ENCODE assay signal across 11 mouse cellular contexts in genomic region chr16:90405599-90405998, GRCm38 (mm10). TPM values are rescaled to one million over a fixed set of nuclear protein-coding genes. Genes with fewer than 3 reads are reported as not detected.
DNase-seq lines count a peak whose midpoint lies in the region; ATAC-seq and TF ChIP-seq lines count a peak whose summit lies in the region.
"Had no signal": no experiment of that assay in that cellular context is flagged by ENCODE, and none has a peak within 500 bp of the region (broad histone marks: within the 10 kb centered on the region; RNA-seq: fewer than 3 reads in every experiment).

No protein-coding gene starts in this region.

- H3K9ac ChIP-seq in hindbrain, embryonic 12.5 days = no peak overlapping the region
- peak overlapping the region; percentile 9; the same call in 1 of the 2 replicates for H3K9ac ChIP-seq in ES-E14 (ENCODE audit: insufficient read depth, low read depth, low read length, poor library complexity, severe bottlenecking)
- no peak overlapping the region for H3K9ac ChIP-seq in forebrain, postnatal 0 days
- H3K9ac ChIP-seq: liver, embryonic 12.5 days had no signal

- in situ Hi-C loops in ES-E14 (cut with MboI; ENCODE audit: low sequenced_read_pairs in 2 of 2, unreplicated experiment in 2 of 2) = no loop called here

- no peaks in the 10 kb centered on the region for H3K9me3 ChIP-seq in hindbrain, embryonic 10.5 days
- no peaks in the 10 kb centered on the region for H3K9me3 ChIP-seq in hindbrain, embryonic 12.5 days (replicated peaks)
- no peaks in the 10 kb centered on the region for H3K9me3 ChIP-seq in ES-E14 (ENCODE audit: control insufficient read depth, insufficient read depth, low read depth, low read length)
- no peaks in the 10 kb centered on the region for H3K9me3 ChIP-seq in forebrain, postnatal 0 days (ENCODE audit: low read length)
- H3K9me3 ChIP-seq: liver, embryonic 12.5 days; megakaryocyte, embryonic 14.5 days had no signal

- H3K36me3 ChIP-seq in hindbrain, embryonic 10.5 days = 0 out of 2 replicates have a peak, but pooled peaks cover 8% of the 10 kb centered on the region
- no peaks in the 10 kb centered on the region for H3K36me3 ChIP-seq in hindbrain, embryonic 12.5 days
- H3K36me3 ChIP-seq in ES-E14 (ENCODE audit: control insufficient read depth, insufficient read depth, low read length, poor library complexity, severe bottlenecking) = no peaks in the 10 kb centered on the region; the same call in 1 of the 2 replicates
- H3K36me3 ChIP-seq in forebrain, postnatal 0 days (ENCODE audit: insufficient read depth) = no peaks in the 10 kb centered on the region
- H3K36me3 ChIP-seq: liver, embryonic 12.5 days had no signal

- H3K4me1 ChIP-seq in hindbrain, embryonic 10.5 days (replicated peaks) = peaks cover 71% of the 10 kb centered on the region
- H3K4me1 ChIP-seq in hindbrain, embryonic 12.5 days = peaks cover 57% of the 10 kb centered on the region
- H3K4me1 ChIP-seq in ES-E14 (ENCODE audit: control insufficient read depth in 2 of 2, insufficient read depth in 2 of 2, low read length in 2 of 2, poor library complexity in 1 of 2) = peaks cover 9 to 31% of the 10 kb centered on the region in 2 experiments
- H3K4me1 ChIP-seq in forebrain, postnatal 0 days (ENCODE audit: insufficient read depth) = peaks cover 27% of the 10 kb centered on the region
- H3K4me1 ChIP-seq: megakaryocyte, embryonic 14.5 days had no signal

- peak overlapping the region; percentile 56 for H3K27ac ChIP-seq in hindbrain, embryonic 10.5 days
- H3K27ac ChIP-seq in hindbrain, embryonic 12.5 days = no peak overlapping the region
- H3K27ac ChIP-seq in ES-E14 (ENCODE audit: insufficient read depth, low read depth, low read length, poor library complexity, severe bottlenecking) = peak overlapping the region; percentile 7; the same call in 1 of the 2 replicates
- H3K27ac ChIP-seq in forebrain, postnatal 0 days (ENCODE audit: low read depth, low read length) = peak overlapping the region; percentile 29; the same call in 1 of the 2 replicates
- H3K27ac ChIP-seq: liver, embryonic 12.5 days had no signal

- ATAC-seq in hindbrain, embryonic 12.5 days (ENCODE audit: low FRiP score) = no peak
- ATAC-seq in forebrain, postnatal 0 days = 0 out of 2 replicates have a peak, but pooled peaks have one; percentile 19
- no peak for ATAC-seq in granulocyte monocyte progenitor cell, adult 5-6 weeks (replicated peaks; ENCODE audit: poor library complexity, severe bottlenecking)
- ATAC-seq: liver, embryonic 12.5 days had no signal

- no peak overlapping the region for H3K4me3 ChIP-seq in hindbrain, embryonic 10.5 days
- no peak overlapping the region for H3K4me3 ChIP-seq in hindbrain, embryonic 12.5 days
- no peak overlapping the region for H3K4me3 ChIP-seq in ES-E14 (ENCODE audit: insufficient read depth in 1 of 2, low read depth in 1 of 2, low read length in 2 of 2, poor library complexity in 1 of 2, severe bottlenecking in 1 of 2)
- no peak overlapping the region for H3K4me3 ChIP-seq in forebrain, postnatal 0 days (ENCODE audit: low read depth, low read length)
- H3K4me3 ChIP-seq: liver, embryonic 12.5 days; megakaryocyte, embryonic 14.5 days had no signal

- H3K27me3 ChIP-seq in hindbrain, embryonic 10.5 days (ENCODE audit: insufficient read depth, poor library complexity, severe bottlenecking) = no peaks in the 10 kb centered on the region
- H3K27me3 ChIP-seq in hindbrain, embryonic 12.5 days = no peaks in the 10 kb centered on the region
- H3K27me3 ChIP-seq in forebrain, postnatal 0 days (ENCODE audit: insufficient read depth, low read length) = no peaks in the 10 kb centered on the region
- H3K27me3 ChIP-seq: megakaryocyte, embryonic 14.5 days had no signal

- no peak for TF ChIP-seq CTCF in forebrain, postnatal 0 days (IDR thresholded peaks at IDR 0.05; ENCODE audit: low read depth)

- peak; percentile 31 for DNase-seq in hindbrain, embryonic 10.5 days (ENCODE audit: low spot score)
- DNase-seq in ES-E14 (ENCODE audit: low read depth, low spot score) = no peak
- peak; percentile 51 for DNase-seq in embryo, embryonic 10.5 days (ENCODE audit: low spot score)
- no peak for DNase-seq in forebrain, postnatal 0 days
- DNase-seq in urinary bladder, postnatal 14 days (ENCODE audit: low spot score) = no peak
- DNase-seq: cerebellum, adult 18-20 months; kidney, adult 18-20 months had no signal

- no peak overlapping the region for H3K4me2 ChIP-seq in hindbrain, embryonic 12.5 days (replicated peaks)
- no peak overlapping the region for H3K4me2 ChIP-seq in forebrain, postnatal 0 days (ENCODE audit: low read depth)
- H3K4me2 ChIP-seq: liver, embryonic 12.5 days had no signal

- 53% methylated on average over 6 of the region's 6 CpGs for WGBS in hindbrain, embryonic 10.5 days
- WGBS in hindbrain, embryonic 12.5 days = 47% methylated on average over 6 of the region's 6 CpGs
- 56% methylated on average over 6 of the region's 6 CpGs for WGBS in forebrain, postnatal 0 days

TF ChIP-seq in ES-E14, 5 proteins besides CTCF, POLR2A, EP300 and RAD21:
- no peak for TF ChIP-seq ZC3H11A (IDR thresholded peaks at IDR 0.05; ENCODE audit: borderline replicate concordance, low read depth, low read length)
- no peak for TF ChIP-seq ZNF384 (IDR thresholded peaks at IDR 0.05; ENCODE audit: low read depth, low read length)
- TF ChIP-seq CHD2 (IDR thresholded peaks at IDR 0.05; ENCODE audit: low read depth, low read length) = no peak
- no peak for TF ChIP-seq HCFC1 (IDR thresholded peaks at IDR 0.05; ENCODE audit: borderline replicate concordance, insufficient read depth, low read length)
- TF ChIP-seq MAFK (IDR thresholded peaks at IDR 0.05; ENCODE audit: insufficient read depth, low read depth, low read length) = no peak

RNA-seq across cellular contexts. Expression of gene Hunk, which starts 19.8 kb away (rescaled TPM):
- 12.7 and 14.4 TPM in 2 replicates for polyA plus RNA-seq in hindbrain, embryonic 10.5 days (2016; fragmentation: Nextera tagmentation; extraction: Ambion mirVana)
- polyA plus RNA-seq in hindbrain, embryonic 12.5 days (2016; fragmentation: Nextera tagmentation; extraction: Ambion mirVana) = 17.9 and 18.9 TPM in 2 replicates
- 9.0 and 9.2 TPM in 2 replicates for total RNA-seq in ES-E14 (2012; rRNA removed)
- total RNA-seq in forebrain, postnatal 0 days (2014; rRNA removed) = 12.9 and 20.6 TPM in 2 replicates
- polyA plus RNA-seq in forebrain, postnatal 0 days (2015; fragmentation: Nextera tagmentation; extraction: Ambion mirVana) = 4.2 and 5.2 TPM in 2 replicates
- not detected in 2 replicates for total RNA-seq in granulocyte monocyte progenitor cell, adult 5-6 weeks (2014; fragmentation: Nextera tagmentation)
- not detected in 2 replicates for total RNA-seq in granulocyte monocyte progenitor cell, adult 5-6 weeks (2017)

Comparison
In these comparisons a context has a peak if more than half of its experiments do, and no peak if none do; other contexts are left out.
1. DNase-seq: peak in hindbrain, embryonic 10.5 days (single experiment) and embryo, embryonic 10.5 days (single experiment); none in ES-E14 (single experiment), forebrain, postnatal 0 days (single experiment) and urinary bladder, postnatal 14 days (single experiment).
2. RNA of gene Hunk, which starts 19.8 kb away (total RNA-seq): 12.9 to 20.6 TPM in forebrain, postnatal 0 days and 9.0 to 9.2 TPM in ES-E14; not detected in granulocyte monocyte progenitor cell, adult 5-6 weeks; every median in the first group is over 10 times any median in the second.